Comparison of ENCODE assay signal across 18 mouse cellular contexts in genomic region chr7:124914972-124915371, GRCm38 (mm10).
DNase-seq lines count a peak whose midpoint lies in the region; ATAC-seq lines count a peak whose summit lies in the region.
"Had no signal": no experiment of that assay in that cellular context is flagged by ENCODE, and none has a peak within 500 bp of the region (broad histone marks: within the 10 kb centered on the region; RNA-seq: fewer than 3 reads in every experiment).

No protein-coding gene starts in this region.

- no peak overlapping the region for H3K27ac ChIP-seq in heart, embryonic 10.5 days
- no peak overlapping the region for H3K27ac ChIP-seq in neural tube, embryonic 12.5 days
- H3K27ac ChIP-seq in forebrain, embryonic 16.5 days (ENCODE audit: low read length), result no peak overlapping the region
- H3K27ac ChIP-seq: embryonic facial prominence, embryonic 13.5 days; forebrain, embryonic 12.5 days; heart, adult 2 months; hindbrain, embryonic 10.5 days; hindbrain, embryonic 14.5 days; intestine, embryonic 15.5 days had no signal

- H3K4me1 ChIP-seq in heart, embryonic 10.5 days, result no peaks in the 10 kb centered on the region
- 0 out of 2 replicates have a peak, but pooled peaks cover 4% of the 10 kb centered on the region for H3K4me1 ChIP-seq in neural tube, embryonic 12.5 days
- H3K4me1 ChIP-seq in forebrain, embryonic 16.5 days (replicated peaks; ENCODE audit: control insufficient read depth, insufficient read depth, low read length), result peaks cover 8% of the 10 kb centered on the region
- H3K4me1 ChIP-seq: embryonic facial prominence, embryonic 13.5 days; intestine, embryonic 15.5 days had no signal

- no peaks in the 10 kb centered on the region for H3K27me3 ChIP-seq in heart, embryonic 10.5 days (ENCODE audit: insufficient read depth, poor library complexity, severe bottlenecking)
- H3K27me3 ChIP-seq in neural tube, embryonic 12.5 days (replicated peaks), result no peaks in the 10 kb centered on the region
- H3K27me3 ChIP-seq in forebrain, embryonic 16.5 days (replicated peaks; ENCODE audit: control insufficient read depth, insufficient read depth, low read length), result no peaks in the 10 kb centered on the region
- H3K27me3 ChIP-seq: embryonic facial prominence, embryonic 13.5 days; forebrain, embryonic 12.5 days; heart, embryonic 12.5 days; intestine, embryonic 15.5 days had no signal

- WGBS in heart, embryonic 10.5 days, result 72% methylated on average over 6 of the region's 6 CpGs
- 46% methylated on average over 6 of the region's 6 CpGs for WGBS in neural tube, embryonic 12.5 days
- WGBS in forebrain, embryonic 16.5 days, result 72% methylated on average over 6 of the region's 6 CpGs

- no peaks in the 10 kb centered on the region for H3K36me3 ChIP-seq in heart, embryonic 10.5 days
- no peaks in the 10 kb centered on the region for H3K36me3 ChIP-seq in neural tube, embryonic 12.5 days
- no peaks in the 10 kb centered on the region for H3K36me3 ChIP-seq in forebrain, embryonic 16.5 days (ENCODE audit: control insufficient read depth, insufficient read depth)
- H3K36me3 ChIP-seq: embryonic facial prominence, embryonic 13.5 days; forebrain, embryonic 12.5 days; heart, embryonic 12.5 days; hindbrain, embryonic 10.5 days; intestine, embryonic 15.5 days had no signal

- no peak overlapping the region for H3K4me3 ChIP-seq in heart, embryonic 10.5 days
- H3K4me3 ChIP-seq in neural tube, embryonic 12.5 days, result no peak overlapping the region
- H3K4me3 ChIP-seq in forebrain, embryonic 16.5 days (replicated peaks; ENCODE audit: low read length), result no peak overlapping the region
- H3K4me3 ChIP-seq: embryonic facial prominence, embryonic 13.5 days; forebrain, embryonic 12.5 days; heart, adult 2 months; heart, embryonic 12.5 days; hindbrain, embryonic 10.5 days; intestine, embryonic 15.5 days had no signal

- no peaks in the 10 kb centered on the region for H3K9me3 ChIP-seq in heart, embryonic 10.5 days
- no peaks in the 10 kb centered on the region for H3K9me3 ChIP-seq in neural tube, embryonic 12.5 days
- no peaks in the 10 kb centered on the region for H3K9me3 ChIP-seq in forebrain, embryonic 16.5 days (ENCODE audit: control insufficient read depth, low read length)
- H3K9me3 ChIP-seq: embryonic facial prominence, embryonic 13.5 days; forebrain, embryonic 12.5 days; hindbrain, embryonic 10.5 days; intestine, embryonic 15.5 days had no signal

- H3K9ac ChIP-seq in neural tube, embryonic 12.5 days, result no peak overlapping the region
- H3K9ac ChIP-seq in forebrain, embryonic 16.5 days (replicated peaks; ENCODE audit: low read depth, low read length), result no peak overlapping the region
- H3K9ac ChIP-seq: embryonic facial prominence, embryonic 13.5 days; forebrain, embryonic 12.5 days; heart, embryonic 12.5 days; hindbrain, embryonic 14.5 days; intestine, embryonic 15.5 days had no signal

- ATAC-seq in neural tube, embryonic 12.5 days (ENCODE audit: low FRiP score, low read depth), result peak; percentile 37
- no peak for ATAC-seq in granulocyte monocyte progenitor cell, adult 5-6 weeks (replicated peaks; ENCODE audit: poor library complexity, severe bottlenecking)
- ATAC-seq in forebrain, embryonic 16.5 days, result no peak
- ATAC-seq: intestine, embryonic 15.5 days had no signal

- DNase-seq in heart, adult 11 months, result peak; percentile 51
- DNase-seq in heart, embryonic 10.5 days (ENCODE audit: low spot score), result no peak
- DNase-seq in embryo, embryonic 11.5 days (ENCODE audit: low read depth, low spot score), result peak; percentile 22
- no peak for DNase-seq in lung, postnatal 4 days
- DNase-seq: adrenal gland, postnatal 14 days; cerebellum, adult 8-10 months; cerebellum, postnatal 25 days; gastrocnemius, postnatal 36 days; heart, adult 2 months had no signal

- H3K4me2 ChIP-seq in neural tube, embryonic 12.5 days (replicated peaks), result no peak overlapping the region
- H3K4me2 ChIP-seq in forebrain, embryonic 16.5 days (ENCODE audit: low read length), result no peak overlapping the region
- H3K4me2 ChIP-seq: embryonic facial prominence, embryonic 13.5 days; forebrain, embryonic 12.5 days; heart, embryonic 12.5 days; hindbrain, embryonic 14.5 days; intestine, embryonic 15.5 days had no signal

Comparison
In these comparisons a context has a peak if more than half of its experiments do, and no peak if none do; other contexts are left out.
1. DNase-seq: peak in heart, adult 11 months (single experiment) and embryo, embryonic 11.5 days (single experiment); none in heart, embryonic 10.5 days (single experiment) and lung, postnatal 4 days (0 of 2).